Mouse (Mus musculus): Measurements from ENCODE around the gene 4931409K22Rik. TPM values are rescaled to one million over a fixed set of nuclear protein-coding genes. Genes with fewer than 3 reads are reported as not detected.

Gene 4931409K22Rik
- polyA plus RNA-seq, 1 experiment from 2014 or later: 0.26 TPM

DNA sequence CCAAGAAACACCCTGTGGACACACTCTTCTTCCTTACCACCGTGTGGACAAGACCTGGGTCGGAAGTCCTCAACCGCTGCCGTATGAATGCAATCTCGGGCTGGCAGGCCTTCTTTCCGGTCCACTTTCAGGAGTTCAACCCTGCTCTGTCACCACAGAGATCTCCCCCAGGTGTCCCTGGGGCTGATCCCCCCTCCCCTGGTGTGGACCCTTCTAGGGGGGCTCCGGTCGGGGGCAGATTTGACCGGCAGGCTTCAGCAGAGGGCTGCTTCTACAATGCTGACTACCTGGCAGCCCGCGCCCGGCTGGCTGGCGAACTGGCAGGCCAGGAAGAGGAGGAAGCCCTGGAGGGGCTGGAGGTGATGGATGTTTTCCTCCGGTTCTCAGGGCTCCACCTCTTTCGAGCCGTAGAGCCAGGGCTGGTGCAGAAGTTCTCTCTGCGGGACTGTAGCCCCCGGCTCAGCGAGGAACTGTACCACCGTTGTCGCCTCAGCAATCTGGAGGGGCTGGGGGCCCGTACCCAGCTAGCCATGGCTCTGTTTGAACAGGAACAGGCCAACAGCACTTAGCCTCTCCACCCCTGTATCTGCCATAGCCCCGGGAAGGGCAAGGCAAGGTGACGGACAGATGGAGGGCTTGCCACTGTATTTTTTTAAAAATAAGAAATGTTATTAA lies 35.3 kb upstream of the 4931409K22Rik start:
- ATAC-seq (ENCODE audit: insufficient number of reproducible peaks, low FRiP score, low TSS enrichment, low read depth): no peak
- Histone ChIP-seq H3K27ac (no peak overlapping the region), H3K4me1 (peaks cover 47% of the 10 kb centered on the region), H3K36me3 (peaks cover 82% of the 10 kb centered on the region), H3K4me2 (no peak overlapping the region), H3K27me3 (no peaks in the 10 kb centered on the region), H3K9ac (no peak overlapping the region), H3K4me3 (no peak overlapping the region), H3K9me3 (no peaks in the 10 kb centered on the region)
- WGBS: 59% methylated on average over 24 of the region's 24 CpGs

DNA sequence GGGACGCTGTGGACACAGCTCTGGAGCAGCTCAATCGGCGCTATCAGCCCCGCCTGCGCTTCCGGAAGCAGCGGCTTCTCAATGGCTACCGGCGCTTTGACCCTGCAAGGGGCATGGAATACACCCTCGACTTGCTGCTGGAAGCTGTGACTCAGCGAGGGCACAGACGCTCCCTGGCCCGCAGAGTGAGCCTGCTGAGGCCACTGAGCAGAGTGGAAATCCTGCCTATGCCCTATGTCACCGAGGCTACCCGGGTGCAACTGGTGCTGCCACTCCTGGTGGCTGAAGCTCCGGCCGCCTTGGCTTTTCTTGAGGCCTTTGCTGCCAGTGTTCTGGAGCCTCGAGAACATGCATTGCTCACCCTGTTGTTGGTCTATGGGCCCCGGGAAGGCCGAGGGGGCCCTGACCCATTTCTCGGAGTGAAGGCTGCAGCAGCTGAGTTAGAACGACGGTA lies 34.7 kb upstream of the 4931409K22Rik start:
- H3K4me1 ChIP-seq: peaks cover 40% of the 10 kb centered on the region
- no peak overlapping the region for H3K4me3 ChIP-seq
- no peak overlapping the region for H3K4me2 ChIP-seq
- no peak for ATAC-seq (ENCODE audit: insufficient number of reproducible peaks, low FRiP score, low TSS enrichment, low read depth)
- 30% methylated on average over 23 of the region's 23 CpGs for WGBS
- no peaks in the 10 kb centered on the region for H3K9me3 ChIP-seq
- H3K27ac ChIP-seq: no peak overlapping the region
- H3K27me3 ChIP-seq: no peaks in the 10 kb centered on the region
- H3K9ac ChIP-seq: no peak overlapping the region
- peaks cover 82% of the 10 kb centered on the region for H3K36me3 ChIP-seq

DNA sequence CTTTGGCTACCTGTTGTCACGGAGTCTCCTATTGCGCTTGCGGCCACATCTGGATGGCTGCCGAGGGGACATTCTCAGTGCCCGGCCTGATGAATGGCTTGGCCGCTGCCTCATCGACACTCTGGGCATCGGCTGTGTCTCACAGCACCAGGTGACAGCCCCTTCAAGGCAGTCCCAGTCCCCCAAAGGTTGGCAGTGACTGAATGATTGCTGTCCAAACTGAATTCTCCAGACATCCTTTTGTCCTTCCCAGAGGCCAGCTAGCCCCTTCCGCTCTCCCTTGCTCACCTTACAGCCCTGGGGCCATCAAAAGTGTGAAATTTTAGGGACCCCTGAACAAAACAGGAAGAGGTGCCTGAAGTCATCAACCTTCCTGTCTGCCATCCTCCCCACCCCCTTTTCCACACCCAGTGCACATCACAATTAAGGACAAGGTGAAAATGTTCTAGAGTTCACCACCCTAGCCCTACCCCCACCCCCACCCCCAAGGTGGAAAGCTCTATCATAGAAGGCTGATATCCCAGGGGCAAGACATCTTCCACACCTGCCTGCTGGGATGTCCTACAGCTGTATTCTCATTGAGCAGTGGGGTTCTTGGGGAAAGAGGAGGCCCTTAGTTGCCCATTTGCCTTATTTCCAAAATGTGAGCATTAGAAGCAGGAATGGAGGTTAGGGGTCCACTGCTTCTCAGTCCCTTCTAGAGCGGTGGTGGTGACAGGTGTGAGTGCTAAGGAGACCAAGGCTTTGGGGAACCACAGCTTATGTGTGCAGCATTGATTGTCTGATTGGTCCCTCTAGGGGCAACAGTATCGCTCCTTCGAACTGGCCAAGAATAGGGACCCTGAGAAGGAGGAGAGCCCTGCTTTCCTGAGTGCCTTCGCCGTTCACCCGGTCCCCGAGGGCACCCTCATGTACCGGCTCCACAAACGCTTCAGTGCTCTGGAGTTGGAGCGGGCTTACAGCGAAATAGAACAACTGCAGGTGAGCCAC lies 33.2 kb upstream of the 4931409K22Rik start:
- H3K4me2 ChIP-seq: no peak overlapping the region
- no peak overlapping the region for H3K27ac ChIP-seq
- no peak overlapping the region for H3K9ac ChIP-seq
- no peaks in the 10 kb centered on the region for H3K9me3 ChIP-seq
- 89% methylated on average over 20 of the region's 20 CpGs for WGBS
- no peaks in the 10 kb centered on the region for H3K27me3 ChIP-seq
- ATAC-seq (ENCODE audit: insufficient number of reproducible peaks, low FRiP score, low TSS enrichment, low read depth): no peak
- H3K4me1 ChIP-seq: peaks cover 41% of the 10 kb centered on the region
- H3K36me3 ChIP-seq: peaks cover 68% of the 10 kb centered on the region
- no peak overlapping the region for H3K4me3 ChIP-seq

DNA sequence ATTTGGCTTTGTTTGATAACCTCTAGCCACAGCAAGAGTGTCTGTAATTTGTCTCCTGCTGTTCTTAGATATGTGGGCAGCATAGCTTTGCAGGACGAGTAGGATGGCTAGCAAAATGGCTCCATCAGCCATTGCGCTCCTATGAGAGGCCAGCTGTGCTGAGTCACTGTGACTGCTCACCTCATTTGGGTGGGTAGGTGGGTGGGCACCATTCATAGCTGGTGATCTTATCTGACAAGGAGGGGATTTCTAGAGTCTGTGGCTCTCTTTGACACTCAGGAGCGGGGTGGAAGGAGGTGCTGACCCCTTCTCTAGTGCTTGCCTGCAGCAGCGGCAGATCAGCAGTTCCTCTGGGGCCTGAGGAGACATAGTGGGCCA lies 30.6 kb upstream of the 4931409K22Rik start:
- H3K4me2 ChIP-seq: peak overlapping the region; percentile 78
- H3K36me3 ChIP-seq: peaks cover 42% of the 10 kb centered on the region
- peak overlapping the region; percentile 82 for H3K27ac ChIP-seq
- peaks cover 35% of the 10 kb centered on the region for H3K4me1 ChIP-seq
- peak overlapping the region; percentile 66 for H3K9ac ChIP-seq
- no peaks in the 10 kb centered on the region for H3K27me3 ChIP-seq
- 26% methylated on average over 4 of the region's 4 CpGs for WGBS
- H3K4me3 ChIP-seq: peak overlapping the region; percentile 86
- no peak for ATAC-seq (ENCODE audit: insufficient number of reproducible peaks, low FRiP score, low TSS enrichment, low read depth)
- H3K9me3 ChIP-seq: no peaks in the 10 kb centered on the region

DNA sequence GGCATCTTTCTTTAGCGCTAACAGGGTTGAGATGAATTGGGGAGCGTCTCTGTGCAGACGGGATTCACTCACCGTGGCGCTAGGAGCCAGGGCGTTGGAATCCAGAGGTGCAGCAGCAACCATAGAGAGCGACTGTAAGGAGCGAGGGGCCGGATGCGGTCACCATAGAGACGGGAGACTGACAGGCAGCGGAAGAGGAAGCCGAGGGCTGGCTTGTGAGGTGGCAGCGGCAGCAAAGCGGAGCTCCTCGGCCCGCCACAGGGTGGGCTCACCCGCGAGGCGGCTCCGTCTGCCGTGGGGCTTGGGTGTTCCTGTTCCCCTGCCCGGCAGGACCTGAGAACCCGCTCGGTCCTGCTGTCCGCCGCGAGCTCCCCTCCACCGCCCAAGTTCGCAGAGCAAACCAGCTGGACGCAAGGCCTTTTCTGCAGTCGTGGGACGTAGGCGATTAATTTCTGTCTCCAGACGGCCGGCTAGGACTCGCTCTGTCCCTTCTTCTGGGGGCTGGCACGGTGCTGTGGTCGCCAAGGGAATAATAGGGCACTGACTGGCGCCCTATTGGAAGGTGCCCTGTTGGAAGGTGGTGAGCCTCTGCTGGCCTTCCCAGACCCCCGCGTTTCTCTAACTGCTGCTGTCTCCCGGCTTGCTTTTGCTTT lies 30.1 kb upstream of the 4931409K22Rik start, which contains the start of gene Chpf2:
Chpf2 (plus strand) TSS at position 195 of the 653 bp plus-strand sequence.
- peaks cover 30% of the 10 kb centered on the region for H3K4me1 ChIP-seq
- H3K4me2 ChIP-seq: peak within 1 kb of the TSS; percentile 78
- H3K4me3 ChIP-seq: peak within 1 kb of the TSS; percentile 86
- peak; percentile 90 for ATAC-seq (ENCODE audit: insufficient number of reproducible peaks, low FRiP score, low TSS enrichment, low read depth)
- H3K9ac ChIP-seq: peak within 1 kb of the TSS; percentile 66
- H3K27me3 ChIP-seq: no peaks in the 10 kb centered on the region
- peak within 1 kb of the TSS; percentile 82 for H3K27ac ChIP-seq
- H3K9me3 ChIP-seq: no peaks in the 10 kb centered on the region
- H3K36me3 ChIP-seq: peaks cover 37% of the 10 kb centered on the region
- 0% methylated on average over 43 of the region's 43 CpGs for WGBS

DNA sequence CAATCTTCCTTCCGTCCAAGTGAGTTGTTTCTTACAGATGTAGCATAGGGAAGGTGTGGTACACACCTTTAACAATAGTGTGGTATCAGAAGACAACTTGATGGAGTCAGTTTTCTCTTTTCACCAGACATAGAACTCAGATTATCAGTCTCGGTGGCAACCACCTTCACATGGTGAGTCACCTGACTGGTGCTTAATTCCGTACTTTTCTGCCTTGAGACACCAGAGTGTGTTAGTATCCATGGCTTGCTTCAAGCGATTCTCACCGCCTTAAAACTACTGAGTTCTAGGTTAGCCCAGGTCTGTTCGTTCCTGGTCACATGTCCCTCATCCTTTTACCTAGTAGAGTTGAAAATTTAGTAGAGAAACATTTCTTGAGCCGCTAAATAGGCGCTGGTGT lies 29.5 kb upstream of the 4931409K22Rik start:
- Histone ChIP-seq H3K4me2 (peak overlapping the region; percentile 78), H3K4me1 (peaks cover 26% of the 10 kb centered on the region), H3K9me3 (no peaks in the 10 kb centered on the region), H3K9ac (peak overlapping the region; percentile 38; the same call in 1 of the 2 replicates), H3K4me3 (peak overlapping the region; percentile 86), H3K27me3 (no peaks in the 10 kb centered on the region), H3K27ac (no peak overlapping the region), H3K36me3 (peaks cover 31% of the 10 kb centered on the region)
- no peak for ATAC-seq (ENCODE audit: insufficient number of reproducible peaks, low FRiP score, low TSS enrichment, low read depth)
- 7% methylated on average over 8 of the region's 8 CpGs for WGBS

DNA sequence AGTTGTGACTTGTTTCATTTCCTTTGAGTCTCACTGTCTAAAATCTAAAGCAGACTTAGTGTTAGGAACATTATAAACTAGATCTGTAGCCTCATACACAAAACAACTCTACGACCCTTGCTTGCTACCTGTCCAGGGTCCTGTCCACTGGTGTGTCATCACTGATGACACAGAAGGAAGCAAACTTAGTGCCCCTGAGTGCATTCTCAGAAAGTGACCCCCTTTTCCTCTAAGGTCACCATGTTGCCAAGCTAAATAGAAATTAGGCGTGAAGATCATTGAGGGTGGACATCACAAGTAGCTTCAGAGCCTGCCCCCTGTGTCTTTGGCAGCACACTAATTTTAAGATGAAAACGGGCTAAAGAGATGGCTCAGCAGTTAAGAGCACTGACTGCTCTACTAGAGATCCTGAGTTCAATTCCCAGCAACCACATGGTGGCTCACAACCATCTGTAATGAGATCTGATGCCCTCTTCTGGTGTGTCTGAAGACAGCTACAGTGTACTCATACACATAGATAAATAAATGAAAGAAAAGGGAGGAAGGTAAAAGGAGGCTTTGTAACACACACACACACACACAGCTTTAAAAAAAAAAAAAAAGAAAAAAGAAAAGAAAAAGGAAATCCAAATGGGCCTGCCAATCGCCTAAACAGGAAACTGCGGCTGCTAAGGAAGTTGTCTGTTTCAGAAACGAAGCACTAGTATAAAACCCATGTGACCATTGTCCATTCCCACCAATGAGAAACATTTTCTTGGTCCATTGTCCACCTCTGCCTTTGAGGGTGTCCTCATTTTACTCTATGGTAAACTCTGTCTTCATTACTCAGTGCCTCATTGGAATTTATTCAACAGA lies 21.7 kb upstream of the 4931409K22Rik start:
- Histone ChIP-seq H3K36me3 (peaks cover 20% of the 10 kb centered on the region), H3K4me2 (peak overlapping the region; percentile 59), H3K4me1 (peaks cover 15% of the 10 kb centered on the region), H3K9me3 (no peaks in the 10 kb centered on the region), H3K27ac (peak overlapping the region; percentile 84), H3K27me3 (no peaks in the 10 kb centered on the region), H3K9ac (no peak overlapping the region), H3K4me3 (peak overlapping the region; percentile 79)
- WGBS: 67% methylated on average over 6 of the region's 6 CpGs
- no peak for ATAC-seq (ENCODE audit: insufficient number of reproducible peaks, low FRiP score, low TSS enrichment, low read depth)

DNA sequence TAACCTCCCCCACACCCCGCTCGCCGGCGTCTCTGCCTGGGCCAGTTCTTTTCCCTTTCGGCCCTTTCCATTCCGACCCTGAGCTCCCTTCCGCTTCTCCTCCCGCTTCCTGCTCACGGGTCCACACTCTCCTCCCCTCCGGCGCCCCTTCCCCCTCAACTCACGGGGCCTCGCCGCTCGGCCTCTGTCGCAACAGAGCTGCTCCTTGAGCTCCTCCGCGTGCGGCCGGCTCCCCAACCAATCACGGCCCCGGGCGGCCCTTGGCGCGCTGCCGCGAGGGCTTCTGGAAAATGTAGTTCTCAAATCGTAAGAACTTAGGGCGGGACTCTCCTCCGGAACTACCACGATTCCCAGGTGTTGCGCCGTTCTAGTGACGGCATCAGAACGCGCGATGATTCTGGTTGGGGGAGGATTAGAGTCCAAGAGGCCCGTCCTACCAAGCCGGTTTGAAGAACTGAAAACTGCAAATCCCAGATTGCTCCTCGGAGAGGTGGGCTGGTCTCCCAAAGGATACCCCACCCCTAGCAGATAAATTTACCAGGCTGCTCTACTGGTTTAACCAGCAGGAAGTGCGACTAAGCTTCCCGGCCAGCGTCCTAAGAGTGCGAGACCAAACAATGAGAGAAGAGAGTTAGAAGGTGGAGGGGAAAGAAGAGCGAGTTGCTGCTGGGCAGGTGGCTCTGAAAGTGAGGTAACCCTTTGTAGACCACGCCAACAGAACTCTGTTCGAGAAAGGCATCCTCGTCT lies 20.7 kb upstream of the 4931409K22Rik start, which contains the start of gene Abcf2:
Abcf2 (minus strand) TSS at position 285 of the 747 bp plus-strand sequence.
- Histone ChIP-seq H3K4me2 (peak within 1 kb of the TSS; percentile 81), H3K4me3 (peak within 1 kb of the TSS; percentile 79), H3K9me3 (no peaks in the 10 kb centered on the region), H3K27me3 (no peaks in the 10 kb centered on the region), H3K36me3 (peaks cover 30% of the 10 kb centered on the region), H3K9ac (peak within 1 kb of the TSS; percentile 78), H3K27ac (peak within 1 kb of the TSS; percentile 87), H3K4me1 (peaks cover 15% of the 10 kb centered on the region)
- peak; percentile 96 for ATAC-seq (ENCODE audit: insufficient number of reproducible peaks, low FRiP score, low TSS enrichment, low read depth)
- under 1% methylated on average over 48 of the region's 48 CpGs for WGBS

DNA sequence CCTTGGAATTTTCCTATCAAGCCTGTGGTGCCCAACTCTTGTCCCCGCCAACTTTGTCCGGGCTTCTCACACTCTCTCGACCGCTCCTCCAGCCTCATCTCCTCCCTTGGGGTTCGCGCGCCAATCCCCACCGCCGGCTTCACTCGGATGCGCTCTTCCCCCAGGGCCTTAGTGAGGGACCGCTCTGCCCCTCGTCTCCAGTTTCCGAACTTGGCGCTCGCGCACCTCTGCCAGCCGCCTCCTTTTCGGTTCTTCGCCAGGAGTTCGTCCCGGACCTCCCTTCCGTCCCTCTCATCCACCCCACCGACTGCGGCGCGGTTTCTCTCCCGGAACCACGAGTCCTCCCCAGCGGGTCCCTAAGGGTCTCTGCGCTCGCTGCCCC lies 20.2 kb upstream of the 4931409K22Rik start:
- ATAC-seq (ENCODE audit: insufficient number of reproducible peaks, low FRiP score, low TSS enrichment, low read depth): peak; percentile 0; the same call in 1 of the 2 replicates
- Histone ChIP-seq H3K4me1 (peaks cover 15% of the 10 kb centered on the region), H3K4me2 (peak overlapping the region; percentile 81), H3K27me3 (no peaks in the 10 kb centered on the region), H3K4me3 (peak overlapping the region; percentile 79), H3K36me3 (peaks cover 35% of the 10 kb centered on the region), H3K9me3 (no peaks in the 10 kb centered on the region), H3K9ac (peak overlapping the region; percentile 78), H3K27ac (peak overlapping the region; percentile 87)
- WGBS: under 1% methylated on average over 32 of the region's 32 CpGs

DNA sequence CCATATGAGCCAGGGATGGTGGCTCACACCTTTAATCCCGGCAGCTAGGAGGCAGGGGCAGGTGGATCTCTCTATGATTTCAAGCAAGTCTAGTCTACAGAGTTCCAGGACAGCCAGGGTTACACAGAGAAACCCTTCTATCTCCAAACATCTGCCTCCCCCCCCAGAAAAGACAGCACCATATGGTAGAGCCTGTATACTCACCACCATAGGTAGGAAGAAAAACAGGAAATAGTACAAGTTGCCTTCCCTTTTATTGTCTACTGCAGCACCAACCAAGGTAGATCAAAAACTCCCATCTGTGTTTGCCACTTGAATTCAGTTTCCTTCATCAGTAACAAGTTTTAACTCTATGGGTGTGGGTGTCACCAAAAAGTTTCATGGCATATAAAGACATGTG lies 19.3 kb upstream of the 4931409K22Rik start:
- 0 out of 2 replicates have a peak overlapping the region, but pooled peaks have one; percentile 78 for H3K9ac ChIP-seq
- H3K27me3 ChIP-seq: no peaks in the 10 kb centered on the region
- ATAC-seq (ENCODE audit: insufficient number of reproducible peaks, low FRiP score, low TSS enrichment, low read depth): no peak
- peaks cover 44% of the 10 kb centered on the region for H3K36me3 ChIP-seq
- no peaks in the 10 kb centered on the region for H3K9me3 ChIP-seq
- no peak overlapping the region for H3K27ac ChIP-seq
- H3K4me3 ChIP-seq: peak overlapping the region; percentile 79
- peaks cover 15% of the 10 kb centered on the region for H3K4me1 ChIP-seq
- peak overlapping the region; percentile 81 for H3K4me2 ChIP-seq
- WGBS: 84% methylated on average over 1 of the region's 1 CpGs

Data from limb, embryonic 15.5 days (tissue).